Mouse (Mus musculus) MEL (cell line): ENCODE data around the gene Tbc1d20. TPM values are rescaled to one million over a fixed set of nuclear protein-coding genes. Genes with fewer than 3 reads are reported as not detected.

Experiments used
- DNase-seq: peaks from one replicate; pipeline ENCODE4 v3.0.0; 2011; ENCODE audit warnings: low read depth, low spot score
- H3K27ac ChIP-seq: 2 replicates; pipeline ENCODE4 v1.5.1; 2012; ENCODE audit warnings: low read depth, mild to moderate bottlenecking, control low read depth, low read length, moderate library complexity; ENCODE audit not compliant: control insufficient read depth
- H3K27me3 ChIP-seq, 2 experiments: fragments of 150-350 bp in 1 of 2; sonication (generic) in 1 of 2; 2 replicates each; pipeline ENCODE4 v1.6.1; 2012; ENCODE audit warnings: low read length in 2 of 2, mild to moderate bottlenecking in 2 of 2, improper control_type of control experiment in 1 of 2, moderate library complexity in 1 of 2; ENCODE audit not compliant: insufficient read depth in 2 of 2, control insufficient read depth in 1 of 2
- H3K36me3 ChIP-seq, 2 experiments: 2 replicates each; pipeline ENCODE4 v1.6.1; 2012 to 2014; ENCODE audit warnings: low read length in 2 of 2, improper control_type of control experiment in 1 of 2, inconsistent platforms in 1 of 2, mild to moderate bottlenecking in 1 of 2; ENCODE audit not compliant: insufficient read depth in 2 of 2, control insufficient read depth in 1 of 2
- H3K4me1 ChIP-seq, 2 experiments: fragments of 150-350 bp in 1 of 2; sonication (generic) in 1 of 2; 2 replicates each; pipeline ENCODE4 v1.6.1; 2012; ENCODE audit warnings: low read length in 2 of 2, improper control_type of control experiment in 1 of 2, mild to moderate bottlenecking in 1 of 2; ENCODE audit not compliant: insufficient read depth in 2 of 2, control insufficient read depth in 1 of 2
- H3K4me3 ChIP-seq, 2 experiments: fragments of 150-350 bp in 1 of 2; sonication (generic) in 1 of 2; 2 replicates each; pipeline ENCODE4 v1.5.1; 2012; ENCODE audit warnings: low read depth in 2 of 2, low read length in 2 of 2, mild to moderate bottlenecking in 2 of 2, moderate library complexity in 2 of 2, control low read depth in 1 of 2, improper control_type of control experiment in 1 of 2; ENCODE audit not compliant: control insufficient read depth in 1 of 2, insufficient read depth in 1 of 2
- H3K79me2 ChIP-seq: 2 replicates; pipeline ENCODE4 v1.6.1; 2012; ENCODE audit warnings: mild to moderate bottlenecking, low read length, moderate library complexity; ENCODE audit not compliant: control insufficient read depth, poor library complexity, insufficient read depth
- H3K9ac ChIP-seq: 2 replicates; pipeline ENCODE4 v1.6.1; 2012; ENCODE audit warnings: low read depth, mild to moderate bottlenecking, control low read depth, low read length, moderate library complexity; ENCODE audit not compliant: control insufficient read depth, poor library complexity, severe bottlenecking
- H3K9me3 ChIP-seq: fragments of 150-350 bp; sonication (generic); replicated peaks from 2 replicates; pipeline ENCODE4 v1.6.1; 2012; ENCODE audit warnings: mild to moderate bottlenecking, low read length, improper control_type of control experiment, moderate library complexity; ENCODE audit not compliant: insufficient read depth
- E2F4 ChIP-seq: IDR thresholded peaks from 2 replicates; pipeline ENCODE4 v1.6.1; 2011; ENCODE audit warnings: low read depth, low read length, improper control_type of control experiment, borderline replicate concordance
- GATA1 ChIP-seq: IDR thresholded peaks from 2 replicates; pipeline ENCODE4 v1.6.1; 2011; ENCODE audit warnings: low read depth, low read length, improper control_type of control experiment
- TAL1 ChIP-seq: IDR thresholded peaks from 2 replicates; pipeline ENCODE4 v1.6.1; 2012; ENCODE audit warnings: mild to moderate bottlenecking, inconsistent platforms, low read length, moderate library complexity, mixed read lengths
- TCF12 ChIP-seq: IDR thresholded peaks from 2 replicates; pipeline ENCODE4 v1.6.1; 2014; ENCODE audit warnings: low read depth, mild to moderate bottlenecking, inconsistent platforms, low read length, improper control_type of control experiment, moderate library complexity
- USF1 ChIP-seq: IDR thresholded peaks from 2 replicates; pipeline ENCODE4 v1.6.1; 2014; ENCODE audit warnings: low read depth, mild to moderate bottlenecking, inconsistent platforms, low read length, improper control_type of control experiment, moderate library complexity
- USF2 ChIP-seq, 2 experiments: IDR thresholded peaks; 2 replicates each; pipeline ENCODE4 v1.6.1; 2011 to 2012; ENCODE audit warnings: improper control_type of control experiment in 2 of 2, low read length in 2 of 2, borderline replicate concordance in 1 of 2, inconsistent platforms in 1 of 2, low read depth in 1 of 2, mild to moderate bottlenecking in 1 of 2; ENCODE audit not compliant: insufficient read depth in 1 of 2
- ZC3H11A ChIP-seq: IDR thresholded peaks from 2 replicates; pipeline ENCODE4 v1.6.1; 2012; ENCODE audit warnings: low read depth, mild to moderate bottlenecking, inconsistent platforms, low read length, improper control_type of control experiment
- ZMIZ1 ChIP-seq: IDR thresholded peaks from 2 replicates; pipeline ENCODE4 v1.6.1; 2012; ENCODE audit warnings: low read depth, mild to moderate bottlenecking, inconsistent platforms, low read length, improper control_type of control experiment, moderate library complexity
- polyA plus RNA-seq, 2 experiments: library from polyadenylated mRNA; stranded (reverse) in 1 of 2; unstranded in 1 of 2; fragments of >175 nt in 1 of 2; fragments of >200 nt in 1 of 2; gene quantifications; 2 replicates each; pipeline versions ENCODE4 v1.2.1 to v1.2.4; 2012; ENCODE audit warnings: low replicate concordance in 2 of 2, low read depth in 1 of 2; ENCODE audit not compliant: insufficient read length in 2 of 2, insufficient read depth in 1 of 2, missing spikeins in 1 of 2
- total RNA-seq: library from RNA; depleted of rRNA; stranded (reverse); fragments of 300-350 nt; gene quantifications from 2 replicates; pipeline ENCODE4 v1.2.3, GENCODE M21; 2012; rRNA removed

Tbc1d20 gene
- total and polyA plus RNA-seq, 3 experiments = 19.6 to 31.4 TPM; not detected in 1

- Histone ChIP-seq H3K79me2 (no peaks in the 10 kb centered on the region), H3K27me3 (no peaks in the 10 kb centered on the region), H3K36me3 (no peaks in the 10 kb centered on the region), H3K9ac (no peak overlapping the region), H3K9me3 (no peaks in the 10 kb centered on the region), H3K4me3 (no peak overlapping the region), H3K27ac (no peak overlapping the region), H3K4me1 (peaks cover 0 to 4% of the 10 kb centered on the region in 2 experiments; a peak in 3 of 4 replicates)
- no peak for DNase-seq
- TF ChIP-seq E2F4 (no peak), ZC3H11A (no peak), GATA1 (no peak), USF2 (IDR thresholded peaks at IDR 0.05; ENCODE audit: borderline replicate concordance in 1 of 2, insufficient read depth in 1 of 2, low read depth in 1 of 2, low read length in 2 of 2) (no peak), TCF12 (no peak), TAL1 (no peak), ZMIZ1 (no peak), USF1 (no peak)
Observed at GRCm38 (mm10) chr2:152361193-152361592, 67.6 kb downstream of the Tbc1d20 start.

Other genes with a start within 250 kb of the Tbc1d20 start
- gene Scrt2, start 212.3 kb upstream of the Tbc1d20 start, total RNA-seq = not detected in 2 replicates
- gene Scrt2, start 212.3 kb upstream of the Tbc1d20 start, polyA plus RNA-seq = not detected
- gene Srxn1, start 188.3 kb upstream of the Tbc1d20 start, total RNA-seq = 27.4 and 31.3 TPM in 2 replicates
- 10 to 100 TPM in 1 of 2 experiments, not detected in 1; 48.6 TPM for gene Srxn1, start 188.3 kb upstream of the Tbc1d20 start, polyA plus RNA-seq
- gene Tcf15, start 150.3 kb upstream of the Tbc1d20 start, total RNA-seq = not detected in 2 replicates
- gene Tcf15, start 150.3 kb upstream of the Tbc1d20 start, polyA plus RNA-seq = not detected
- 130 and 140 TPM in 2 replicates for gene Csnk2a1, start 67.0 kb upstream of the Tbc1d20 start, total RNA-seq
- 10 to 100 TPM in 1 of 2 experiments, not detected in 1; 88.5 TPM for gene Csnk2a1, start 67.0 kb upstream of the Tbc1d20 start, polyA plus RNA-seq
- gene Rbck1, start 38.8 kb downstream of the Tbc1d20 start, total RNA-seq = 84.9 and 90.9 TPM in 2 replicates
- 100 to 1,000 TPM in 1 of 2 experiments, 10 to 100 TPM in 1; 92.1 to 162 TPM for gene Rbck1, start 38.8 kb downstream of the Tbc1d20 start, polyA plus RNA-seq
- gene Trib3, start 50.2 kb downstream of the Tbc1d20 start, total RNA-seq = 6.1 and 62.9 TPM in 2 replicates
- gene Trib3, start 50.2 kb downstream of the Tbc1d20 start, polyA plus RNA-seq = 10 to 100 TPM in 1 of 2 experiments, not detected in 1; 34.9 TPM
- not detected in 2 replicates for gene Nrsn2, start 82.8 kb downstream of the Tbc1d20 start, total RNA-seq
- gene Nrsn2, start 82.8 kb downstream of the Tbc1d20 start, polyA plus RNA-seq = not detected
- 1.5 and 2.0 TPM in 2 replicates for gene Sox12, start 104.2 kb downstream of the Tbc1d20 start, total RNA-seq
- 10 to 100 TPM in 1 of 2 experiments, not detected in 1; 24.7 TPM for gene Sox12, start 104.2 kb downstream of the Tbc1d20 start, polyA plus RNA-seq
- 5.1 and 5.7 TPM in 2 replicates for gene Zcchc3, start 121.2 kb downstream of the Tbc1d20 start, total RNA-seq
- 10 to 100 TPM in 1 of 2 experiments, not detected in 1; 12.1 TPM for gene Zcchc3, start 121.2 kb downstream of the Tbc1d20 start, polyA plus RNA-seq
- 0.08 and 0.13 TPM in 2 replicates for gene 6820408C15Rik, start 121.8 kb downstream of the Tbc1d20 start, total RNA-seq
- gene 6820408C15Rik, start 121.8 kb downstream of the Tbc1d20 start, polyA plus RNA-seq = under 1 TPM in 1 of 2 experiments, not detected in 1; 0.31 TPM
- not detected in 2 replicates for gene Defb23, start 170.8 kb downstream of the Tbc1d20 start, total RNA-seq
- gene Defb23, start 170.8 kb downstream of the Tbc1d20 start, polyA plus RNA-seq = not detected
- gene Defb20, start 183.2 kb downstream of the Tbc1d20 start, total RNA-seq = not detected in 2 replicates
- gene Defb20, start 183.2 kb downstream of the Tbc1d20 start, polyA plus RNA-seq = not detected
- gene Defb22, start 196.3 kb downstream of the Tbc1d20 start, total RNA-seq = not detected in 2 replicates
- not detected for gene Defb22, start 196.3 kb downstream of the Tbc1d20 start, polyA plus RNA-seq
- gene Defb26, start 217.9 kb downstream of the Tbc1d20 start, total RNA-seq = not detected in 2 replicates
- gene Defb26, start 217.9 kb downstream of the Tbc1d20 start, polyA plus RNA-seq = not detected
- not detected in 2 replicates for gene Defb28, start 224.4 kb downstream of the Tbc1d20 start, total RNA-seq
- gene Defb28, start 224.4 kb downstream of the Tbc1d20 start, polyA plus RNA-seq = not detected
- gene Defb29, start 246.3 kb downstream of the Tbc1d20 start, total RNA-seq = not detected in 2 replicates
- not detected for gene Defb29, start 246.3 kb downstream of the Tbc1d20 start, polyA plus RNA-seq